Mouse (Mus musculus) C2C12 (cell line): ENCODE measurements around the gene Tgif1.

Experiments used
- CTCF ChIP-seq: IDR thresholded peaks from one replicate; pipeline ENCODE4 v1.5.1; 2011; ENCODE audit not compliant: control insufficient read depth, insufficient read depth, insufficient read length
- FOSL1 ChIP-seq: IDR thresholded peaks from one replicate; pipeline ENCODE4 v1.8.0; 2011; ENCODE audit warnings: mild to moderate bottlenecking, low read length; ENCODE audit not compliant: poor library complexity, insufficient read depth, severe bottlenecking
- MAX ChIP-seq: IDR thresholded peaks from one replicate; pipeline ENCODE4 v1.6.1; 2011; ENCODE audit warnings: mild to moderate bottlenecking, control low read depth
- USF1 ChIP-seq: IDR thresholded peaks from one replicate; pipeline ENCODE4 v1.6.1; 2011; ENCODE audit warnings: low read depth, mild to moderate bottlenecking, control low read depth, moderate library complexity

DNA sequence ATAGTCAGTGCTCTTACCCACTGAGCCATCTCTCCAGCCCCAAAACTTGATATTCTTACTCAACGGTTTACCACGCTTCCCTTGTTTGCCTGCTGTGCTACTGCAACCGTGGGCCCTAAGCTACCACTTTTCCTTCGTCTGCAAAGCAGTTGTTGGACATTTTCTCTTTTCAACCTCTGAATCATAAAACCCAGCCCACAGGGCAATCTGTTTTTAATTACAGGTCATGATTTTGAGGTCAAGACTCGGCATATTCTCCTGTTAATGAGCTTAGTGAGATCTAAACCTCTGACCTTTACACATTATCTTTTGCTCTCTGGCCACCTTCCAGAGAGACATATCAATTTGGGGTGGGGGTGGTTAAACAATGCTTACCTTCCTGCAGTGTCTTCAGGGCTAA lies 14.8 kb downstream of the Tgif1 start:
- TF ChIP-seq CTCF = no peak
- TF ChIP-seq USF1 = no peak
- no peak for TF ChIP-seq MAX
- TF ChIP-seq FOSL1 = no peak
